Mouse (Mus musculus) cerebellum, adult 18-20 months (tissue): Measurements from ENCODE around the gene Tkt.

Experiments used
- DNase-seq, 2 experiments: peaks; one replicate each; pipeline ENCODE4 v3.0.0; 2021

Tkt gene

DNA sequence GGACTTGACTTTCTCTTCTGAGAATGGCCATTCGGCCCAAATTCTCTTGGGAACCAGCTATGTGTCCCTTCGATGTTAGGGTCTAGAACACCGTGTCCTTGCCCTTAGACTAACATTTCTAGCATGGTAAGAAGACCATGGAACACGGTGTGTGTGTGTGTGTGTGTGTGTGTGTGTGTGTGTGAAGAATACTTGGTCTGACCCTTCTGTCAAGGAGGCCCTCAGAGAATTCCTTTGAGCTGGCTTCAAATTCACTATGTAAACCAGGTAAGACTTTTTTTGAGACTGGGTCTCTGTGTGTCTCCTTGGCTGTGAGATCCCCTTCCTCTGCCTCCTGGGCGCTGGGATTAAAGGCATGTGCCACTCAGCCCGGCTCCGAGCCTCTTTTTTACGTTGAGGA is 74.4 kb downstream of the Tkt start:
- no peak for DNase-seq
